Mouse (Mus musculus) MEL-GATA-1-ER (cell line): ENCODE measurements around the gene Smim24.
A peak's percentile ranks its signal among the peaks of the same experiment; 100 is the strongest.

Experiments used
- DNase-seq: peaks from one replicate; pipeline ENCODE4 v3.0.0-alpha.2; 2012; ENCODE audit warnings: low read depth; ENCODE audit errors: extremely low read depth

The Smim24 gene

GRCm38 (mm10) chr10:81432169-81432867 is 39.5 kb downstream of the Smim24 start:
- no peak for DNase-seq

- peak; percentile 94 for DNase-seq
Observed at GRCm38 (mm10) chr10:81432868-81433262, 40.0 kb downstream of the Smim24 start.

GRCm38 (mm10) chr10:81433541-81434289 is 40.9 kb downstream of the Smim24 start:
- DNase-seq = no peak

GRCm38 (mm10) chr10:81434361-81435263 is 41.8 kb downstream of the Smim24 start:
- DNase-seq = no peak

GRCm38 (mm10) chr10:81435436-81435835 is 42.6 kb downstream of the Smim24 start:
- DNase-seq = no peak

GRCm38 (mm10) chr10:81441019-81441418 is 48.2 kb downstream of the Smim24 start:
- no peak for DNase-seq
